Mouse (Mus musculus): ENCODE data around the gene Bpnt1. TPM values are rescaled to one million over a fixed set of nuclear protein-coding genes. Genes with fewer than 3 reads are reported as not detected.
"Not testable (repeated sequence)": the region's sequence is repeated elsewhere in the genome, so short reads cannot be mapped to it uniquely, and the experiment has no call there.

Gene Bpnt1
- 10 to 100 TPM; 14.9 to 28.3 (median 18.1) TPM for total RNA-seq (2022)

- DNase-seq (ENCODE audit: low spot score in 2 of 2) = peak; percentile 74 to 86
Observed at GRCm38 (mm10) chr1:185331983-185332430, at the start of gene Bpnt1. TSS of gene Bpnt1 (plus strand) at chr1:185332149.

GRCm38 (mm10) chr1:185282846-185283245, 49.1 kb upstream of the Bpnt1 start:
- DNase-seq (ENCODE audit: low spot score in 2 of 2) = no peak

GRCm38 (mm10) chr1:185283247-185283646, 48.7 kb upstream of the Bpnt1 start:
- no peak for DNase-seq (ENCODE audit: low spot score in 2 of 2)

- no peak for DNase-seq (ENCODE audit: low spot score in 2 of 2)
Observed at GRCm38 (mm10) chr1:185284740-185285139, 47.2 kb upstream of the Bpnt1 start.

GRCm38 (mm10) chr1:185285171-185285570, 46.8 kb upstream of the Bpnt1 start:
- no peak for DNase-seq (ENCODE audit: low spot score in 2 of 2)

DNA sequence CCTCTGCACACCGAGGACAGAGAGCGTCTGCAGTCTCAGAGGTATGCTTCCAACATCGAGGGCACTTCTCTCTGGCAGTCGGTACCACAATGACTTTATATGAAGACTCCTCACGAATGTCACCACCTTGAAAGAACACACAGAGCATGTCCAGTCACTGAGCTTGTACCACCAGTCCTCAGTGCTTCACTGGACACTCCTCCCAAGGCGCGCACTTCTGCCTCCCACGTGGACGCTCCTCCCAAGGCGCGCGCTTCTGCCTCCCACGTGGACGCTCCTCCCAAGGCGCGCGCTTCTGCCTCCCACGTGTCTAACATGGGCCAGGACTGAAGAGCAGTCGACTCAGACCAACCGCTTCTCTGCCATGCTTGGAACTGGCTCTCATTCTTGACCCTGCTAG, 44.9 kb upstream of the Bpnt1 start:
- no peak for DNase-seq (ENCODE audit: low spot score in 2 of 2)

DNA sequence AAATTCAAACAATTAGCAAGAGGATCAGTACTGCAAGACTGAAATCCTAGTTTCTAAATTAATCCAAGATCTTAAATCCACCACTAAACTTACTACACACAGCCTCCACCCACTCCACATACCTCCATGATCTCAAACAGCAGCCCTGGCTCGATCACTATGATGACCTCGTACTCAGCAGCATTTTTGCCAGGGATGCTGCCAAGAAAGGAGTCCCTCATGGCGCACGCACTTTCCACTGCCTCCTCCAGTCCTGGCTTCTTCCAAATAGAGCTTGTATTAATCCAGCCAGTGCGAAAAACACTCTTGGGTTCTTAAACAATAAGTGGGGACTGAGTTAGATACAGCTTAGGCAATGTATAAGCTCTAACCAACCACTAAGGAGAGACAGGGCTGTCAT, 42.7 kb upstream of the Bpnt1 start:
- peak in 1 of 2 experiments; percentile 32 for DNase-seq (ENCODE audit: low spot score in 2 of 2)

DNA sequence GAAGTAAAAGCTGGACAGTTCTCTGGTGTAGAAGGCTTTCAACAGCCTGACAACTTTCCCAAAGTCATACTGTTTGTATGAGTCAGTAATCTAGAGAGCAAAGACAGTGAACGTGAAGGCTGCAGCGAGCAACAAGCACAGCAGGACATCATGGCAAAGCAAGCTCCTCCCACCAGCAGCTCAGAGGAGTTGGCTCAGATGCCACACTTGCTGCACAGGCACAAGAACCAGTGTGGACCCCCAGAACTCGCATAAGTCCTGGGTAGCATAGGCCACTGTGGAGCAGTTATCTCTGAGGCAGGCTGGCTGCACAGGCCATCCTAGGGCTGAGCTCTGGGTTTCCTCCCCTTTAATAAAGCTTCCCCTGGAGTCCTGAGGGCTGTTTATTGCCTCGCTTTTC, 40.6 kb upstream of the Bpnt1 start:
- no peak for DNase-seq (ENCODE audit: low spot score in 2 of 2)

DNA sequence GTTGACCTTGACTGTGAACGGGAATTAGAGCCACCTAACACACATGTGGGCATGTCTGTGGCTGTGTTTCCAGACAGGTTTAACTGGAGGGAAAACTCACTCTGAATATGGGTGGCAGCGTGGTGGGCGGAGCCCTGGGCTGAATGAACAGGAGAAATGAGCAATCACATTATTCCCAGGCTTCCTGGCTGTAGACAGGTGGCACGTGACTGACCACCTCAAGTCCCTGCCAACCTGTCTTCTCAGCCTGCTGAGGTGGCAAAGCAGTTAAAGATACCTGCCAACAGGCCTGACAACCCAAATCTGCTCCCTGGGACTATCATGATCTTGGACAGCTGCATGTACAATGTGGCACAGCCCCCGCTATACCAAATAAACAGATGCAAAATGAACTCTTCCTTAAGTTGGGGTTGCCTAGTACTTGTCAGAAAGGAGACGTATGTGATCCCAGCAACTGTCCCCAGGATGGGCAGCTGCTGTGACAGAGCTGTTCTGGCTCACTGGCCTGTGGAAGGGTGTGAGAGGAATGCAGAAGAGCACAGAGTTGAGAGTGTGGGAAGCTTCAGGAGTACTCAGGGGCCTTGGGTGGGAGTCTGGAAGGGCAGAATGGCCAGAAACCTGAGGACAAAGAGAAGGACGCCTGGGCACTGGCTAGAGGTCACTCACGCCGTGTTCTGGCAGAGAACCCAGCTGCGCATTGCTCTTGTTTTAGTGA, 39.1 kb upstream of the Bpnt1 start:
- no peak for DNase-seq (ENCODE audit: low spot score in 2 of 2)

GRCm38 (mm10) chr1:185296850-185297249, 35.1 kb upstream of the Bpnt1 start:
- no peak for DNase-seq (ENCODE audit: low spot score in 2 of 2)

DNA sequence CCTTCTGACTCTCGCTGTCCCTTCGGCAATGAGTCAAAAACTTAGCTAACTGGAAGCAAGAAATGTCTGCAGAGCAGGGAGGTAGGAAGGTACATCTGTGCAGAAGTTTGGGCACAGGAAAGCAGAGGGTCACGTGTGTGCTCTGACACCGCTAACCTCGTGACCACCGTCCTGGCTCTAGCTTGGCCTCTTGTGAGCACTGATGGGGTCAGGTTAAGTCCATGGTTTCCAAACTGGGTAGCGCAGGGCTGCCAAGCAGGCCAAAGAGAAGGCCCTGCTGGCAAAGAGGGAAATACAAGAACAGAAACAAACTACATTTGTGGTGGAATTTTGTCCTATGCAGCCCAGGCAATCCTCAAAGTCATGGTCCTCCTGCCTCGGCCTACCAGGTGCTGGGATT, 33.5 kb upstream of the Bpnt1 start:
- DNase-seq (ENCODE audit: low spot score in 2 of 2) = peak; percentile 37 to 71

DNA sequence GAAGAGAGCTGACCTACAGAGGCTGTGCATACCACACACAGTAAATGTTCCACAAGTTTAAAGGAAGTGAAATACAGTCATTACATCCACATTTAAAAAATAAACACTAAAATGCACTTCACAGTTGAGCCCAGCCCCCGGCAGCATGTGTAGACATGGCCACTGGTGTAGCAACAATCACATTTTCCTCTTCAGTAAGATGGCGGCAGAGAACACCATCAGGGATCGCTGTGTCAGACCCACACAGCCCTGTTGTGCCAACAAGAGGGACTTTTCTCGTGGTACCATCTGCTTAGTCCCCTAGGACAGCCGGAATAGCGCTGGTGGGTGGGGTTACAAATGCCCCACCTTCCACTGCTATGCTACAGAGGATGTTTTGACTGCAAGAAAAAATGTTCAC, 29.1 kb upstream of the Bpnt1 start:
- no peak for DNase-seq (ENCODE audit: low spot score in 2 of 2)

- no peak for DNase-seq (ENCODE audit: low spot score in 2 of 2)
Observed at GRCm38 (mm10) chr1:185306836-185307235, 25.1 kb upstream of the Bpnt1 start.

GRCm38 (mm10) chr1:185307645-185308044, 24.3 kb upstream of the Bpnt1 start:
- DNase-seq (ENCODE audit: low spot score in 2 of 2) = no peak

DNA sequence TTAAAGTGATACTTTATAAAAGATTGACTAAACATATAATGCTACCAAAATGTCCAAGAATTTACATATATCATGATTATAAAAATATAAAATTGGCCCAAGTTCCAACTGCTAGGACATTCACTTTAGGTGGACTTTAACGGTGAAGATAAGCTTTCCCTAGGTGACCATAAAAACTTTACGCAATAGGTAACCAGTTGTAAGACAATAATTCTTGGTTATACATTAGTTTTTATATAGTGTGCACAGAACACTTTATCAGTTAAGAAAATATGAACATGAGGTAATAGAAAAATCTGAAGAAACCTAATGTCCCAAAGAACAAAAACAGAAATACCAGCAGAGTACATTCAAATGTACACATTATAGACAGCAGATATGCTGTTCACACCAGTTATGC, 23.6 kb upstream of the Bpnt1 start:
- no peak for DNase-seq (ENCODE audit: low spot score in 2 of 2)

GRCm38 (mm10) chr1:185308908-185309307, 23.0 kb upstream of the Bpnt1 start:
- peak in 1 of 2 experiments; percentile 29 for DNase-seq (ENCODE audit: low spot score in 2 of 2)

DNA sequence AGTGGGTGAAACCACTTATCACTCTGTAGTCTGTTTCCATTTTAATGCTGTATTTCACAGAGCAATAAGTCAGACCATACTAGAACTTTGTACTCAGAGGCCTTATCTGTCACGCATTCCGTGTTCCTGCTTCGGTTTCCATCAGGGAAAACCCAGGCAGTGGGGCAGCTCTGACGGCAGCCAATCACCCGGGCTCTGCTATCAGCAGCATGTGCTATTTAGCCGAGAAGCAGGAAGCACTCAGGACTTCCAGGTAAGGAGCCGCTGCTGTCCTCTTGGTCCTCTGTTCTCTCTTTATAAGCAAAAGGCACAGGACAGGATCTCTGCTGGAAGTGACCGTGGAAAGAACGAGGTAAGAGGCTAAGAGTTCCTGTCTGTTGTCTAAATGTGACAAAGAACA, 20.0 kb upstream of the Bpnt1 start:
- DNase-seq (ENCODE audit: low spot score in 2 of 2) = no peak

DNA sequence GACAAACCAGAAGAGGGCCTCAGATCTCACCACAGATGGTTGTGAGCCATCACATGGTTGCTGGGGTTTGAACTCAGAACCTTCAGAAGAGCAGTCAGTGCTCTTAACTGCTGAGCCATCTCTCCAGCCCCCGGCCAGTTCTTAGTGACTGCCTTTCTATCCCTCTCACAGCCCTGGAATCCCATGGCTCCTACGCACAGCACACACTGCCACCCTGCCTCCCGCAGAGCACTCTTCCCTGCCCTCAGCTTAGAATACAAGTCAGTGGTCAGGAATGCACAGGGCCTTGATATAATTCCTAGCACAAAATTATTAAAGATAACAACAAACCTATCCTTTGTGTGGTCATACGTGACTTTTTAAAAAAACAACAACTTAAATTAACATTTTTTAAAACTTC, 17.4 kb upstream of the Bpnt1 start:
- no peak for DNase-seq (ENCODE audit: low spot score in 2 of 2)

DNA sequence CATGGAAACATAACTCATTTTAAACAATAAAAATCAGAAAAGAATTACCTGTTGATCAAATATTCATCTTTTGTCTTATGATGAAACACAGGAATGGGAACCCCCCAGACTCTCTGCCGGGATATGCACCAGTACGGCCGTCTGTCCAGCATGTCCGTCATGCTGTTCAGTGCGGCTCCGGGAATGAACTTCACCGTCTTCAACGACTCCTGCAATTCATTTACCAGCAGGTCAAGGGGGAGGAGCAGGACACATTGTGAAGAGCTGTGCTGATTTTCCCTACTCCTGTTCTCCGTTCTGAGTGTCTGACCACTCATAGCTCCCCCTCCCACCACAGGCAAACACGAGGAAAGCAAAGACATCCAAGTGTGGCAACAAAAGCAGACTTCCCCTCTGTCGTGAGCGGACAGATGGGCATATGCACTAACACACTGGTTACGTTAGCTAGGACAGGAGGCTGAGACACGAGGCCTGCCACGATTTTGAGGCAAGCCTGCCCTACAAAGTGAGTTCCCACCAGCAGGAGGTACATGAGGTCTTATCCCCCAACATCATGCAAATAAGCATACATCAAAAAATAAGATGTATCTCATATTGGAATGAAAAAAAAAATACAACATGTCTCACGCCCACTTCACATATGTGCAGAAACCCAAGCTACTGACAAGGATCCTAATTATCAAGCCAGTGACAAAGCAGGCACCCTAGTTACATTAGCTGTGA, 15.9 kb upstream of the Bpnt1 start:
- no peak for DNase-seq (ENCODE audit: low spot score in 2 of 2)

GRCm38 (mm10) chr1:185327754-185328345, 4.1 kb upstream of the Bpnt1 start:
- not testable (repeated sequence) for DNase-seq (ENCODE audit: low spot score in 2 of 2)

- peak; percentile 84 to 87 for DNase-seq (ENCODE audit: low spot score in 2 of 2)
Observed at GRCm38 (mm10) chr1:185328721-185329610, 3.0 kb upstream of the Bpnt1 start, which contains the start of gene Iars2. TSS of gene Iars2 (minus strand) at chr1:185329396.
